Mouse (Mus musculus) hindbrain, postnatal 0 days (tissue): ENCODE results near the gene Prkch. TPM values are rescaled to one million over a fixed set of nuclear protein-coding genes. Genes with fewer than 3 reads are reported as not detected.

Experiments used
- ATAC-seq: fragments of 200-750 bp; cut with Nextera tagmentation; 2 replicates; pipeline ENCODE4 v1.8.0; 2017; ENCODE audit warnings: mild to moderate bottlenecking, moderate TSS enrichment, moderate library complexity
- DNase-seq: peaks from one replicate; pipeline ENCODE4 v3.0.0-alpha.2; 2015; ENCODE audit warnings: low spot score
- H3K27ac ChIP-seq: fragments of 300-500 bp; sonication (generic); 2 replicates; pipeline ENCODE4 v1.5.1; 2014; ENCODE audit warnings: mild to moderate bottlenecking
- H3K27me3 ChIP-seq: fragments of 300-500 bp; sonication (generic); 2 replicates; pipeline ENCODE4 v1.6.1; 2014; ENCODE audit warnings: low read length, mixed read lengths; ENCODE audit not compliant: insufficient read depth
- H3K36me3 ChIP-seq: fragments of 300-500 bp; sonication (generic); 2 replicates; pipeline ENCODE4 v1.6.1; 2014; ENCODE audit warnings: low read length, mixed read lengths; ENCODE audit not compliant: insufficient read depth
- H3K4me1 ChIP-seq: fragments of 300-500 bp; sonication (generic); 2 replicates; pipeline ENCODE4 v1.6.1; 2014; ENCODE audit warnings: antibody characterized with exemption, low read length, mixed read lengths; ENCODE audit not compliant: insufficient read depth
- H3K4me2 ChIP-seq: fragments of 300-500 bp; sonication (generic); 2 replicates; pipeline ENCODE4 v1.6.1; 2014; ENCODE audit warnings: low read depth, mild to moderate bottlenecking, low read length, moderate library complexity, mixed read lengths
- H3K4me3 ChIP-seq: fragments of 300-500 bp; sonication (generic); 2 replicates; pipeline ENCODE4 v1.5.1; 2014; ENCODE audit warnings: low read length
- H3K9ac ChIP-seq: fragments of 300-500 bp; sonication (generic); replicated peaks from 2 replicates; pipeline ENCODE4 v1.6.1; 2014; ENCODE audit warnings: mild to moderate bottlenecking, low read length, moderate library complexity, mixed read lengths
- H3K9me3 ChIP-seq: fragments of 300-500 bp; sonication (generic); 2 replicates; pipeline ENCODE4 v1.6.1; 2016; ENCODE audit warnings: low read length, mixed read lengths
- CTCF ChIP-seq: IDR thresholded peaks from 2 replicates; pipeline ENCODE4 v1.5.1; 2016; ENCODE audit warnings: antibody characterized with exemption, control low read depth, low read depth
- WGBS: fragments of 180-500 bp; shearing (Covaris S2); extraction: QIAGEN DNeasy Blood & Tissue Kit; methylation state at CpG from one replicate; pipeline ENCODE4 v1.1.7; 2014; 5-methylcytosine and 5-hydroxymethylcytosine counted together
- polyA plus RNA-seq: library from polyadenylated mRNA; unstranded; fragments of >200 nt; fragmentation: Nextera tagmentation; extraction: Ambion mirVana; gene quantifications from 2 replicates; pipeline ENCODE4 v1.2.1, GENCODE M21; 2015
- total RNA-seq: library from RNA; depleted of rRNA; stranded (reverse); fragments of >200 nt; gene quantifications from 2 replicates; pipeline ENCODE4 v1.2.3, GENCODE M21; 2014

Prkch gene
- total and polyA plus RNA-seq, 2 experiments from 2014 or later = 6.1 to 16.1 TPM

GRCm38 (mm10) chr12:73578141-73578540 lies 6.5 kb upstream of the Prkch start:
- H3K9ac ChIP-seq = no peak overlapping the region
- 73% methylated on average over 6 of the region's 6 CpGs for WGBS
- TF ChIP-seq CTCF = no peak
- ATAC-seq (no peak), DNase-seq (no peak)
- no peak overlapping the region for H3K4me3 ChIP-seq
- H3K4me1 ChIP-seq = no peaks in the 10 kb centered on the region
- H3K9me3 ChIP-seq = no peaks in the 10 kb centered on the region
- H3K27ac ChIP-seq = no peak overlapping the region
- no peak overlapping the region for H3K4me2 ChIP-seq
- H3K36me3 ChIP-seq = no peaks in the 10 kb centered on the region
- no peaks in the 10 kb centered on the region for H3K27me3 ChIP-seq

DNA sequence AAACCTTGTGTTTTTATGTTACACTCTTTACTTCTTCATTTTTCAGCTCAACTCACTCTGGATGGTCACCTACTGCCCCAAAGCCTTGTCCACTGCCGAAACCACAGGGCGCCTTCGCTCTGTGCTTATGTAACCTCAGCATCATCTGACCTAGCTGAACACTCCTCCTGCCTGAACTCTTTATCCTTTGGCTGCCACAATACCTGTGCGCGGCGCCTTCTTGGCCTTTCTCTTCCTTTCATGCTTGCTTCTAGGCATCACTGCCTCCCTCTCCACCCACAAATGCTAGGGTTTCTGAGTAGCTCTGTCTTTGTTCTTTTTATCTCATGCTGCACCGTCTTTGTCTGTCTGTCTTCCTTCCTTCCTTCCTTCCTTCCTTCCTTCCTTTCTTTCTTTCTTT lies 3.8 kb upstream of the Prkch start:
- 0 out of 2 replicates have a peak, but pooled peaks cover under 1% of the 10 kb centered on the region for H3K4me1 ChIP-seq
- peaks cover 1% of the 10 kb centered on the region; the same call in 1 of the 2 replicates for H3K27me3 ChIP-seq
- no peaks in the 10 kb centered on the region for H3K36me3 ChIP-seq
- no peak for TF ChIP-seq CTCF
- 86% methylated on average over 7 of the region's 7 CpGs for WGBS
- no peak overlapping the region for H3K4me2 ChIP-seq
- ATAC-seq (no peak), DNase-seq (no peak)
- H3K9ac ChIP-seq = no peak overlapping the region
- no peak overlapping the region for H3K4me3 ChIP-seq
- no peak overlapping the region for H3K27ac ChIP-seq
- no peaks in the 10 kb centered on the region for H3K9me3 ChIP-seq

DNA sequence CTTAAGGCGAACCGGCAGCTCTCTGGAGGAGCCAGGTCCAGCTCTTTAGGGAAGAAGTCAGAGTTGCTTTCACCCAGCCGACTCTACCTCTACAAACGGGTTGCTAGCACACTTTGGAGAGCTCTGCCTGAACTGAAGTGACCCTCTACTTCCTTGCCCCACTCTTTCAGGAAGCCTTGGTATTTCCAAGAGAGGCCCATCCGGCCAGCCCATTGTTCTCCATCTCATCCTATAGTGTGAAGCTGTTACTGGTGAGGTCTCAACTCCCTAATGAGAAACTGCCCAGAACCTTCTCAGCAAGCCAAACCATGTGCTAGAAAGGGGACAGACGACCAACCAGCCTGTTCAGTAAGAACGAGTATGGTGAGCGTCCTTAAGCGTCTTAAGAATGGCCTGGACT lies 1.3 kb upstream of the Prkch start:
- DNase-seq (no peak), ATAC-seq (no peak)
- WGBS = 77% methylated on average over 9 of the region's 9 CpGs
- H3K4me1 ChIP-seq = 0 out of 2 replicates have a peak, but pooled peaks cover 5% of the 10 kb centered on the region
- H3K4me3 ChIP-seq = no peak overlapping the region
- no peaks in the 10 kb centered on the region for H3K9me3 ChIP-seq
- no peak overlapping the region for H3K4me2 ChIP-seq
- peaks cover 11% of the 10 kb centered on the region; the same call in 1 of the 2 replicates for H3K27me3 ChIP-seq
- H3K9ac ChIP-seq = no peak overlapping the region
- no peak for TF ChIP-seq CTCF
- no peak overlapping the region for H3K27ac ChIP-seq
- no peaks in the 10 kb centered on the region for H3K36me3 ChIP-seq

GRCm38 (mm10) chr12:73583813-73584609 lies 585 bp upstream of the Prkch start:
- H3K9ac ChIP-seq = peak overlapping the region; percentile 66

DNA sequence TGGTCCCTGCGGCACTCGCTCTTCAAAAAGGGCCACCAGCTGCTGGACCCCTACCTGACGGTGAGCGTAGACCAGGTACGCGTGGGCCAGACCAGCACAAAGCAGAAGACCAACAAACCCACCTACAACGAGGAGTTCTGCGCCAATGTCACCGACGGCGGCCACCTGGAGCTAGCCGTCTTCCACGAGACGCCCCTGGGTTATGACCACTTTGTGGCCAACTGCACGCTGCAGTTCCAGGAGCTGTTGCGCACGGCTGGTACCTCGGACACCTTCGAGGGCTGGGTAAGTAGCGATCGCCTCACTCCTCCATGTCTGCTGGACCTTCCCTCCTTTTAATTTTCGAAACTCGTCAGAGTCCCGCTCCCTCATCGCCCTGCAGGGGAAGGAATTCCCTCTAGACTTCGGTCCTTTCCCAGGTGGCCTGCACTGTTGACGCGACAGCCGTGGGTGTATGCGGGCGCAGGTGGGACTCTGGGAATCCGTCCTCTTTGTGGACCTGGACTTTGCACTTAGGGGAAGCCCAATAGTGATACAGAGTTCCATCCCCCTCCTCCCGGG lies 725 bp downstream of the Prkch start:
- 2% methylated on average over 33 of the region's 33 CpGs for WGBS
- TF ChIP-seq CTCF = no peak
- DNase-seq = no peak
- Histone ChIP-seq H3K9ac (peak overlapping the region; percentile 66), H3K36me3 (no peaks in the 10 kb centered on the region), H3K4me3 (peak overlapping the region; percentile 74), H3K27ac (peak overlapping the region; percentile 64; the same call in 1 of the 2 replicates), H3K9me3 (no peaks in the 10 kb centered on the region), H3K27me3 (peaks cover 11% of the 10 kb centered on the region; the same call in 1 of the 2 replicates), H3K4me2 (peak overlapping the region; percentile 95), H3K4me1 (0 out of 2 replicates have a peak, but pooled peaks cover 5% of the 10 kb centered on the region)
- ATAC-seq = peak; percentile 18

More at GRCm38 (mm10) chr12:73583813-73584609, 585 bp upstream of the Prkch start:
- ATAC-seq (peak; percentile 69), DNase-seq (peak; percentile 66)
- H3K36me3 ChIP-seq = no peaks in the 10 kb centered on the region
- 6% methylated on average over 33 of the region's 33 CpGs for WGBS
- TF ChIP-seq CTCF = peak; percentile 65
- H3K4me3 ChIP-seq = peak overlapping the region; percentile 74
- peak overlapping the region; percentile 95 for H3K4me2 ChIP-seq
- 0 out of 2 replicates have a peak, but pooled peaks cover 5% of the 10 kb centered on the region for H3K4me1 ChIP-seq
- peaks cover 11% of the 10 kb centered on the region; the same call in 1 of the 2 replicates for H3K27me3 ChIP-seq
- H3K9me3 ChIP-seq = no peaks in the 10 kb centered on the region
- H3K27ac ChIP-seq = peak overlapping the region; percentile 64; the same call in 1 of the 2 replicates

DNA sequence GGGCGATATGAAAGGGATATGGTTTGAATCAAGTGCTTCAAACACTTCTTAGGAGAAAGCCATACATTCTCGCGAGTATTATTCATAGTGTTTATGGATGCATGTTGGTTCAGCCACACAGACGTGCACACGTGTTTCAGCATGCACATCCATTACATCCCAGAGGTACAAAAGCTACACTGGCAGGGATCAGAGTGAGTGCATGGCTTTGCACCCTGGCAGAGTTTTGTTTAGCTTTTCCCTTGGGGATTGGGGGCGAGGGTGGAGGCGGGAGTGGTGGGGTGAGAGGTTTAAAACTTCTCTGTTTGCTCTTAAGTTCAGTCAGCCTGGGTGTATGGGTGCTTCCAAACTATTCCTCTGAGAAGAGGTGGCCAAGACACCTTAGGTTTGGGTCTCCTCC lies 1.3 kb downstream of the Prkch start:
- 4% methylated on average over 7 of the region's 7 CpGs for WGBS
- TF ChIP-seq CTCF = no peak
- Histone ChIP-seq H3K4me3 (peak overlapping the region; percentile 74), H3K4me1 (0 out of 2 replicates have a peak, but pooled peaks cover 5% of the 10 kb centered on the region), H3K9me3 (no peaks in the 10 kb centered on the region), H3K27ac (no peak overlapping the region), H3K36me3 (no peaks in the 10 kb centered on the region), H3K27me3 (peaks cover 11% of the 10 kb centered on the region; the same call in 1 of the 2 replicates), H3K4me2 (peak overlapping the region; percentile 95), H3K9ac (no peak overlapping the region)
- ATAC-seq (no peak), DNase-seq (no peak)
